Mouse (Mus musculus): ENCODE results near the gene Lamp2. TPM values are rescaled to one million over a fixed set of nuclear protein-coding genes. Genes with fewer than 3 reads are reported as not detected.

Gene Lamp2
- polyA plus RNA-seq, 1 experiment from 2014 or later, result 108 TPM

Other genes starting within 250 kb of the Lamp2 start
- gene Tmem255a, start 204.0 kb downstream of the Lamp2 start, polyA plus RNA-seq (2015; fragmentation: Nextera tagmentation; extraction: Ambion mirVana), result 33.0 and 34.2 TPM in 2 replicates
- 0.18 TPM in 2 replicates for gene Atp1b4, start 140.3 kb downstream of the Lamp2 start, polyA plus RNA-seq (2015; fragmentation: Nextera tagmentation; extraction: Ambion mirVana)
- gene Cul4b, start 119.7 kb upstream of the Lamp2 start, polyA plus RNA-seq (2015; fragmentation: Nextera tagmentation; extraction: Ambion mirVana), result 34.1 and 35.6 TPM in 2 replicates
- gene Mcts1, start 144.1 kb upstream of the Lamp2 start, polyA plus RNA-seq (2015; fragmentation: Nextera tagmentation; extraction: Ambion mirVana), result 96.1 and 96.7 TPM in 2 replicates
- 24.9 and 26.5 TPM in 2 replicates for gene C1galt1c1, start 178.6 kb upstream of the Lamp2 start, polyA plus RNA-seq (2015; fragmentation: Nextera tagmentation; extraction: Ambion mirVana)

All from embryonic facial prominence, embryonic 13.5 days (tissue).